Comparison of ENCODE assay signal across 8 mouse cellular contexts in the genomic region with DNA sequence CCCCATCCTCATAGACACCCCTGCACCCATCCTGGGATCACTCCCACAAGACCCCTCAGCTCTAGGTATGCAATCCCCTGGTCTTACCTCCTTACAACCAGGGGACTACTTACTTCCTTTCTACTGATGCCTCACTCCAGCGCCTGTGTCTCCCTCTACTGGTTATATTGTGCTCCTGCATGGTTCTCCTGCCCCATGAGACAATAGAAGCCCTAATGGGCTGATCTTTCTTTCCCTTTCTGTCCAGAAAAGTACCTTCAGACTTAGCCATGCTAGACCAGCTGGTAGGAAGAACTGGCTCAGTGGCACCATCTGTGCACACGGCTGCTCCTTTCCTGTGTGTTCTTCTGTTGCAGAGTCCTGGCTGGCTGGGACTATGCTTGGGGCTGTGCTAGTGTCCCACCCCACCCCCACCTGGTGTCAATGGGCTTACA. TPM values are rescaled to one million over a fixed set of nuclear protein-coding genes. Genes with fewer than 3 reads are reported as not detected.
A peak's percentile ranks its signal among the peaks of the same experiment; 100 is the strongest.
DNase-seq lines count a peak whose midpoint lies in the region; ATAC-seq lines count a peak whose summit lies in the region.

No protein-coding gene starts in this region.

- no peaks in the 10 kb centered on the region for H3K36me3 ChIP-seq in embryonic facial prominence, embryonic 14.5 days (ENCODE audit: control insufficient read depth, insufficient read depth, low read length)
- H3K36me3 ChIP-seq in midbrain, embryonic 12.5 days = no peaks in the 10 kb centered on the region

- H3K27ac ChIP-seq in embryonic facial prominence, embryonic 14.5 days (replicated peaks; ENCODE audit: low read depth, low read length) = no peak overlapping the region
- no peak overlapping the region for H3K27ac ChIP-seq in midbrain, embryonic 12.5 days (replicated peaks)

- H3K9ac ChIP-seq in embryonic facial prominence, embryonic 14.5 days (ENCODE audit: low read depth, low read length) = no peak overlapping the region
- H3K9ac ChIP-seq in midbrain, embryonic 12.5 days (replicated peaks) = no peak overlapping the region

- ATAC-seq in embryonic facial prominence, embryonic 14.5 days (ENCODE audit: low read depth) = peak; percentile 26; the same call in 1 of the 2 replicates
- peak; percentile 23; the same call in 1 of the 2 replicates for ATAC-seq in midbrain, embryonic 12.5 days (ENCODE audit: low FRiP score, low read depth)

- 7% methylated on average over 2 of the region's 2 CpGs for WGBS in embryonic facial prominence, embryonic 14.5 days
- 17% methylated on average over 2 of the region's 2 CpGs for WGBS in midbrain, embryonic 12.5 days

- H3K4me1 ChIP-seq in embryonic facial prominence, embryonic 14.5 days (ENCODE audit: control insufficient read depth, insufficient read depth, low read length) = no peaks in the 10 kb centered on the region
- H3K4me1 ChIP-seq in midbrain, embryonic 12.5 days = 0 out of 2 replicates have a peak, but pooled peaks cover 9% of the 10 kb centered on the region

- H3K9me3 ChIP-seq in embryonic facial prominence, embryonic 14.5 days (ENCODE audit: control insufficient read depth, low read length) = no peaks in the 10 kb centered on the region
- H3K9me3 ChIP-seq in midbrain, embryonic 12.5 days = no peaks in the 10 kb centered on the region

- H3K4me3 ChIP-seq in embryonic facial prominence, embryonic 14.5 days (ENCODE audit: low read depth, low read length) = no peak overlapping the region
- no peak overlapping the region for H3K4me3 ChIP-seq in midbrain, embryonic 12.5 days

- no peak overlapping the region for H3K4me2 ChIP-seq in embryonic facial prominence, embryonic 14.5 days (ENCODE audit: low read depth, low read length)
- H3K4me2 ChIP-seq in midbrain, embryonic 12.5 days (replicated peaks) = no peak overlapping the region

- no peaks in the 10 kb centered on the region for H3K27me3 ChIP-seq in embryonic facial prominence, embryonic 14.5 days (replicated peaks; ENCODE audit: control insufficient read depth, insufficient read depth, low read length)
- no peaks in the 10 kb centered on the region for H3K27me3 ChIP-seq in midbrain, embryonic 12.5 days

- peak; percentile 66 to 70 for DNase-seq in cerebellum, postnatal 10 days
- DNase-seq in cerebellum, postnatal 36 days = no peak
- DNase-seq in spleen, adult 12 weeks (ENCODE audit: low spot score) = peak; percentile 32
- DNase-seq in spleen, adult 18-20 months = no peak
- peak; percentile 36 for DNase-seq in embryonic facial prominence, embryonic 14.5 days (ENCODE audit: low spot score)
- peak; percentile 44 to 52 for DNase-seq in kidney, postnatal 4 days
- no peak for DNase-seq in testis, postnatal 14 days (ENCODE audit: low spot score)

RNA-seq across cellular contexts. Expression of gene Fam83d, which starts 22.8 kb away (rescaled TPM):
- 30.7 and 37.9 TPM in 2 replicates for polyA plus RNA-seq in embryonic facial prominence, embryonic 14.5 days (2014; fragmentation: Nextera tagmentation; extraction: Ambion mirVana)
- 38.9 and 41.6 TPM in 2 replicates for polyA plus RNA-seq in midbrain, embryonic 12.5 days (2016; fragmentation: Nextera tagmentation; extraction: Ambion mirVana)

RNA-seq across cellular contexts. Expression of gene Dhx35, which starts 49.5 kb away (rescaled TPM):
- polyA plus RNA-seq in embryonic facial prominence, embryonic 14.5 days (2014; fragmentation: Nextera tagmentation; extraction: Ambion mirVana) = 10.4 and 13.1 TPM in 2 replicates
- polyA plus RNA-seq in midbrain, embryonic 12.5 days (2016; fragmentation: Nextera tagmentation; extraction: Ambion mirVana) = 17.8 and 17.9 TPM in 2 replicates

Comparison
In these comparisons a context has a peak if more than half of its experiments do, and no peak if none do; other contexts are left out.
1. DNase-seq: peak in cerebellum, postnatal 10 days (2 of 2), spleen, adult 12 weeks (single experiment), embryonic facial prominence, embryonic 14.5 days (single experiment) and kidney, postnatal 4 days (2 of 2); none in cerebellum, postnatal 36 days (0 of 2), spleen, adult 18-20 months (0 of 2) and testis, postnatal 14 days (single experiment).